Mouse (Mus musculus) urinary bladder, postnatal 25 days (tissue): Measurements from ENCODE around the gene Cd96.

Experiments
- DNase-seq: peaks from one replicate; pipeline ENCODE4 v3.0.0; 2022; ENCODE audit warnings: low spot score

The Cd96 gene

GRCm38 (mm10) chr16:46036261-46036660 is 83.8 kb downstream of the Cd96 start:
- DNase-seq, result no peak

GRCm38 (mm10) chr16:46033896-46034295 is 86.2 kb downstream of the Cd96 start:
- no peak for DNase-seq

GRCm38 (mm10) chr16:46022958-46023491 is 97.0 kb downstream of the Cd96 start:
- no peak for DNase-seq

- DNase-seq, result peak; percentile 37
These were observed 97.7 kb downstream of the Cd96 start for GRCm38 (mm10) chr16:46022189-46022928.

GRCm38 (mm10) chr16:46021302-46021701 is 98.7 kb downstream of the Cd96 start:
- no peak for DNase-seq

- DNase-seq, result no peak
These were observed 99.7 kb downstream of the Cd96 start for GRCm38 (mm10) chr16:46020396-46020795.

- no peak for DNase-seq
These were observed 100.3 kb downstream of the Cd96 start for GRCm38 (mm10) chr16:46019799-46020198.

GRCm38 (mm10) chr16:46019359-46019758 is 100.7 kb downstream of the Cd96 start:
- DNase-seq, result no peak

- DNase-seq, result no peak
These were observed 108.4 kb downstream of the Cd96 start for GRCm38 (mm10) chr16:46011696-46012095.

- no peak for DNase-seq
These were observed 109.2 kb downstream of the Cd96 start for GRCm38 (mm10) chr16:46010906-46011220.

- DNase-seq, result peak; percentile 88
These were observed 109.7 kb downstream of the Cd96 start, which contains the start of gene Plcxd2 for GRCm38 (mm10) chr16:46010153-46010905. TSS of gene Plcxd2 (minus strand) at chr16:46010218.

GRCm38 (mm10) chr16:46009717-46010116 is 110.3 kb downstream of the Cd96 start:
- DNase-seq, result no peak

- DNase-seq, result no peak
These were observed 111.3 kb downstream of the Cd96 start for GRCm38 (mm10) chr16:46008766-46009165.

- DNase-seq, result no peak
These were observed 111.9 kb downstream of the Cd96 start for GRCm38 (mm10) chr16:46008036-46008605.

- no peak for DNase-seq
These were observed 113.8 kb downstream of the Cd96 start for GRCm38 (mm10) chr16:46006261-46006660.

GRCm38 (mm10) chr16:46001550-46002166 is 118.4 kb downstream of the Cd96 start:
- DNase-seq, result no peak

- DNase-seq, result no peak
These were observed 119.1 kb downstream of the Cd96 start for GRCm38 (mm10) chr16:46000976-46001375.

GRCm38 (mm10) chr16:45999374-46000191 is 120.5 kb downstream of the Cd96 start:
- DNase-seq, result no peak

- DNase-seq, result no peak
These were observed 121.8 kb downstream of the Cd96 start for GRCm38 (mm10) chr16:45998231-45998630.

- DNase-seq, result no peak
These were observed 129.0 kb downstream of the Cd96 start for GRCm38 (mm10) chr16:45990901-45991676.

- DNase-seq, result no peak
These were observed 133.8 kb downstream of the Cd96 start for GRCm38 (mm10) chr16:45986236-45986635.
